Mouse (Mus musculus) bone marrow macrophage, adult 2 months (primary cell): ENCODE measurements around the gene Bmpr2.

ENCODE experiments used
- CTCF ChIP-seq: IDR thresholded peaks from 2 replicates; pipeline ENCODE4 v1.5.1; 2012; ENCODE audit warnings: low read depth, mild to moderate bottlenecking, low read length, moderate library complexity
- POLR2A ChIP-seq: IDR thresholded peaks from 2 replicates; pipeline ENCODE4 v1.6.1; 2012; ENCODE audit warnings: mild to moderate bottlenecking, low read depth, low read length, borderline replicate concordance

DNA sequence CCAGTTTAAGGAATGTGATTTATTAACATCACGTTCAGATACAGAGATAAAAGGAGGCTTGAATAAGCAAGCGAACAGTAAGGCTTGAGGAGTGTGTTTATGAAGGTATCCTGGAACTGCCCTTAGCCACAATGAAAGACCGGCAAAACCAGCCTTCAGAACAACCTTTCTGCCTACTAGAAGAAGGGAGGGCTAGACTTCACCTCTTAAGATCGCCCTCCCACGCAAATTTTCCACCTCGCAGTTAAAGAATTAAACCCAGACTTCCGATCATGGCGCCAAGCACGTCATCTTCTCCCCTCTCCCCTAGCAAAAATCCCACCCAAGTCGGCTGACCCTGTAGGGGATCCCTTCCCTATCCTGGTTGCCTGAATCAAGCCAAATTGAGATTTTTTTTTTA, 992 bp upstream of the Bmpr2 start:
- TF ChIP-seq CTCF (no peak), POLR2A (no peak)
